Mouse (Mus musculus): ENCODE data around the gene Wdr49.

DNA sequence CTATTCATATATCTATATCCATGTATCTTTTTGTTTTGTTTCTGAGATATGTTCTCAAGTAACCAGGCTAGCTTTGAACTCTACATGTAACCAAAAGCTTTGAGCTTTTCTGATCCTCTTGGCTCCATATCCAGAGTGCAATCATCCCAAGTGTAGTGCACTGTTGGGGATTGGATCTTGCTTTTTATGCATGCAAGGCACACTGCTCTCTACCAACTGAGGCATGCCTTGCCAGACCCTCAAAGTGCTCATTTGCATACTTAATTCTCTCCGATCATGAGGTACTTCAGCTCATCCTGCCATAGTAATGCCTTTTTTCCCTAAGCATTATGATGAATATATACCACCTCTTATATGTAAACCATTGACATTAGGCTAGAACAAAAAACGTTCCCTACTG is 39.4 kb upstream of the Wdr49 start:
- no peak for TF ChIP-seq POLR2A (IDR thresholded peaks at IDR 0.05; ENCODE audit: borderline replicate concordance, extremely low read depth, low read depth, low read length)
- no peak for TF ChIP-seq CTCF (IDR thresholded peaks at IDR 0.05; ENCODE audit: insufficient read depth, low read length)
